26 mouse cellular contexts compared by ENCODE assay signal in genomic region chrX:38362016-38362415, GRCm38 (mm10). TPM values are rescaled to one million over a fixed set of nuclear protein-coding genes. Genes with fewer than 3 reads are reported as not detected.
"Had no signal": no experiment of that assay in that cellular context is flagged by ENCODE, and none has a peak within 500 bp of the region (broad histone marks: within the 10 kb centered on the region; RNA-seq: fewer than 3 reads in every experiment).

No protein-coding gene starts in this region.

- H3K27me3 ChIP-seq: limb, embryonic 12.5 days; limb, embryonic 15.5 days; liver, embryonic 12.5 days; liver, embryonic 15.5 days had no signal

- H3K27ac ChIP-seq: kidney, postnatal 0 days; limb, embryonic 12.5 days; limb, embryonic 15.5 days; liver, embryonic 12.5 days; liver, embryonic 15.5 days had no signal

- DNase-seq: left cerebral cortex, postnatal 4 days; lung, adult 2 months; lung, postnatal 14 days; lung, postnatal 4 days; midbrain, embryonic 14.5 days; thymus, adult 18-20 months; thymus, postnatal 36 days had no signal

- H3K36me3 ChIP-seq: limb, embryonic 12.5 days; limb, embryonic 15.5 days; liver, embryonic 12.5 days; liver, embryonic 15.5 days had no signal

- ATAC-seq: liver, embryonic 12.5 days had no signal

- H3K4me2 ChIP-seq: limb, embryonic 12.5 days; limb, embryonic 15.5 days; liver, embryonic 12.5 days; liver, embryonic 15.5 days; midbrain, embryonic 11.5 days had no signal

- H3K9me3 ChIP-seq: limb, embryonic 12.5 days; limb, embryonic 15.5 days; liver, embryonic 12.5 days; liver, embryonic 15.5 days had no signal

- H3K4me3 ChIP-seq: limb, embryonic 12.5 days; limb, embryonic 15.5 days; liver, embryonic 12.5 days; liver, embryonic 15.5 days had no signal

- H3K4me1 ChIP-seq: limb, embryonic 12.5 days; limb, embryonic 15.5 days; liver, embryonic 12.5 days; liver, embryonic 15.5 days had no signal

- H3K9ac ChIP-seq: limb, embryonic 12.5 days; limb, embryonic 15.5 days; liver, embryonic 12.5 days; liver, embryonic 15.5 days had no signal

RNA-seq across cellular contexts. Expression of gene Atp1b4, which starts 46.0 kb away (rescaled TPM):
- total RNA-seq: layer of hippocampus, adult 18-20 months; layer of hippocampus, postnatal 14 days; left cerebral cortex, adult 8-10 months; left cerebral cortex, postnatal 14 days; left cerebral cortex, postnatal 4 days; megakaryocyte progenitor cell, adult 5-6 weeks; megakaryocyte-erythroid progenitor cell, adult 5-6 weeks; midbrain, postnatal 0 days had no signal
- polyA plus RNA-seq: intestine, embryonic 14.5 days; liver, embryonic 12.5 days; midbrain, embryonic 11.5 days; midbrain, embryonic 14.5 days; midbrain, postnatal 0 days; neural tube, embryonic 11.5 days; small intestine, adult 2 months; spleen, adult 2 months; testis, adult 2 months; urinary bladder, adult 2 months had no signal
